Mouse (Mus musculus): ENCODE results near the gene Map3k3. TPM values are rescaled to one million over a fixed set of nuclear protein-coding genes. Genes with fewer than 3 reads are reported as not detected.

The Map3k3 gene
- polyA plus RNA-seq (2012; rRNA removed; ENCODE audit: low replicate concordance): 7.4 and 7.6 TPM in 2 replicates

GRCm38 (mm10) chr11:106083708-106084701 lies at the start of gene Map3k3:
Gene Map3k3, plus strand, starts transcription at chr11:106084613.

DNA sequence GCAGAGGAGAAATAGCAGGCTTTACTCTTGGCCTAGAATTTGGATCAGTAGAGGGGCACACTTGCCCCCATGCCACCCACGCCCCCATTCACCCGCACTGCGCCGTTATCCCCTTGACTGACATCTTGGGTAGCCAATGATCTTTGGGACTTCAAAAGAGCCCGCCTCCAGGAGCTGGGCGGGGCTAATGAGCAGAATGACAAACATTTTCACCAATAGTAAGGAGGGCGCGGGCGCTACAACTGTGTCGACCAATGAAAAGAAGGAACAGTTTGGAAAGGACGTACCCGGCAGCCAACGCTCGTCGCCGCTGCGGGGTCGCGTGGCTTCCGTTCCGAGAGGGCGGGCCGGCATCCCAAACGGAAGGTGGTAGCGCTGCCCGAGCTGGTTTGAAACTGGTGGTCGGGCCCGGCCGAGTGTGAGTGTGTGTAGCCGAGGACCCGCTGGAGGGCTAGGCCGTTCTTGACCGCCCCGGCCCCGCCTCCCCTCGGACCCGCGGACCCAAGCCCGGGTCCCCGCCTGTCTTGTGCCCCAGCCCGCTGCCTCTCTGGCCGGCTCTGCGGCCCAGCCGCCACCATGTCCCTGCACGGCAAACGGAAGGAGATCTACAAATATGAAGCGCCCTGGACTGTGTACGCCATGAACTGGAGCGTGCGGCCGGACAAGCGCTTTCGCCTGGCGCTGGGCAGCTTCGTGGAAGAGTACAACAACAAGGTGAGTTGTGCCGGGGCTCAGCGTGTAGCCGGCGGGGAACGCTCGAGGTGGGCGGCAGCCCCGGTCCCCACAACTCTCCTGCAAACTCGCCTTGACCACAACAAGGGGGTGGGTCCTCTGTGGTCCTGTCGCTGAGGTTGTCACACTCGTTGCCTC lies 47.6 kb upstream of the Map3k3 start, which contains the start of gene Dcaf7:
Gene Dcaf7 (plus strand): TSS at position 325 of the 870 bp plus-strand sequence.

DNA sequence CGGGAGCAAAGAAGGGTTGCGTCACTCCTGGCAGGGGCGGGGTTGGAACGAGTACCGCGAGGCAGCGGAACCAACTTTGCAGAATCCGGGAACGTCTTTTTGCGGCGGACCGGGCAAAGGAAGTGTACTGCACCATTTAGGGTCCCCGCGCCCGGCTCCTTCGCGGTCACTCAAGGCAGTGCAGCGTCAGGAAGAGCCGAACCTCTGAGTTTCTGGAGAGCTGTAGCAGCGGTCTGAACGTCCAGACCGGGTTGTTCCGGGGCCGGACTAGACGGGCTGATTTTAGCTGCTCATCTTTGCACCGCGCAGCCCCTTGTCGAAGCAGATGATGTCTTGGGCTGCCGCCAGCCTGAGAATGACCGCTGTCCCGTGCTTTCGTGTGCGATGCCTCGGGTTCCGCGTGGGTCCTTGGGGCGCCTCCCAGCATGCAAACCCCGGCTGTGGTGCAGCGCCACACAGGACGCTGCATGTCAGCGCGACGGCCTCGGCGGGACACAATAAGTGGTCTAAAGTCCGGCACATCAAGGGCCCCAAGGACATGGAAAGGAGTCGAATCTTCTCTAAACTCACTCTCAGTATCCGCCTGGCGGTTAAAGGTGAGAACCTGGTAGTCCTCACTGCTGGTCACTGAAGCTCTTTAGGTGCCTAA lies 18.4 kb upstream of the Map3k3 start, which contains the start of gene Taco1:
Gene Taco1 (plus strand): TSS at position 139 of the 649 bp plus-strand sequence.

GRCm38 (mm10) chr11:106160841-106161721 lies 76.7 kb downstream of the Map3k3 start, which contains the start of the genes Gm10840 and Limd2:
Gene Gm10840, plus strand, starts transcription at chr11:106160850.
Gene Limd2, minus strand, starts transcription at chr11:106160860.

GRCm38 (mm10) chr11:106202123-106202465 lies 117.7 kb downstream of the Map3k3 start, which contains the start of gene Strada:
Gene Strada, minus strand, starts transcription at chr11:106202168.

Other genes with a start within 250 kb of the Map3k3 start
- gene Cyb561, start 131.3 kb upstream of the Map3k3 start, polyA plus RNA-seq (2012; rRNA removed; ENCODE audit: low replicate concordance): 37.2 and 62.5 TPM in 2 replicates
- 154 and 931 TPM in 2 replicates for gene Ace, start 116.7 kb upstream of the Map3k3 start, polyA plus RNA-seq (2012; rRNA removed; ENCODE audit: low replicate concordance)
- gene Ace3, start 89.9 kb upstream of the Map3k3 start, polyA plus RNA-seq (2012; rRNA removed; ENCODE audit: low replicate concordance): not detected in 2 replicates
- gene Kcnh6, start 76.5 kb upstream of the Map3k3 start, polyA plus RNA-seq (2012; rRNA removed; ENCODE audit: low replicate concordance): 1.1 and 2.2 TPM in 2 replicates
- 34.0 and 47.0 TPM in 2 replicates for gene Dcaf7, start 47.7 kb upstream of the Map3k3 start, polyA plus RNA-seq (2012; rRNA removed; ENCODE audit: low replicate concordance)
- gene Taco1, start 18.6 kb upstream of the Map3k3 start, polyA plus RNA-seq (2012; rRNA removed; ENCODE audit: low replicate concordance): 11.2 and 12.8 TPM in 2 replicates
- not detected in 2 replicates for gene Gm10840, start 76.2 kb downstream of the Map3k3 start, polyA plus RNA-seq (2012; rRNA removed; ENCODE audit: low replicate concordance)
- gene Limd2, start 76.2 kb downstream of the Map3k3 start, polyA plus RNA-seq (2012; rRNA removed; ENCODE audit: low replicate concordance): 16.2 and 20.3 TPM in 2 replicates
- gene Strada, start 117.6 kb downstream of the Map3k3 start, polyA plus RNA-seq (2012; rRNA removed; ENCODE audit: low replicate concordance): 5.2 and 7.4 TPM in 2 replicates
- 2.6 and 3.5 TPM in 2 replicates for gene Ccdc47, start 131.7 kb downstream of the Map3k3 start, polyA plus RNA-seq (2012; rRNA removed; ENCODE audit: low replicate concordance)
- 2.5 and 3.0 TPM in 2 replicates for gene Ddx42, start 132.3 kb downstream of the Map3k3 start, polyA plus RNA-seq (2012; rRNA removed; ENCODE audit: low replicate concordance)
- 1.5 and 6.2 TPM in 2 replicates for gene Ftsj3, start 171.5 kb downstream of the Map3k3 start, polyA plus RNA-seq (2012; rRNA removed; ENCODE audit: low replicate concordance)
- 11.1 and 14.4 TPM in 2 replicates for gene Psmc5, start 171.5 kb downstream of the Map3k3 start, polyA plus RNA-seq (2012; rRNA removed; ENCODE audit: low replicate concordance)
- gene Smarcd2, start 188.4 kb downstream of the Map3k3 start, polyA plus RNA-seq (2012; rRNA removed; ENCODE audit: low replicate concordance): 61.0 and 82.0 TPM in 2 replicates
- not detected in 2 replicates for gene Tcam1, start 192.1 kb downstream of the Map3k3 start, polyA plus RNA-seq (2012; rRNA removed; ENCODE audit: low replicate concordance)
- 0.19 TPM in 1 of 2 replicates, not detected in the other for gene Gh, start 217.3 kb downstream of the Map3k3 start, polyA plus RNA-seq (2012; rRNA removed; ENCODE audit: low replicate concordance)
- 5.9 and 13.6 TPM in 2 replicates for gene Cd79b, start 230.1 kb downstream of the Map3k3 start, polyA plus RNA-seq (2012; rRNA removed; ENCODE audit: low replicate concordance)